Mouse (Mus musculus): Measurements from ENCODE around the gene Cbfa2t2.

DNA sequence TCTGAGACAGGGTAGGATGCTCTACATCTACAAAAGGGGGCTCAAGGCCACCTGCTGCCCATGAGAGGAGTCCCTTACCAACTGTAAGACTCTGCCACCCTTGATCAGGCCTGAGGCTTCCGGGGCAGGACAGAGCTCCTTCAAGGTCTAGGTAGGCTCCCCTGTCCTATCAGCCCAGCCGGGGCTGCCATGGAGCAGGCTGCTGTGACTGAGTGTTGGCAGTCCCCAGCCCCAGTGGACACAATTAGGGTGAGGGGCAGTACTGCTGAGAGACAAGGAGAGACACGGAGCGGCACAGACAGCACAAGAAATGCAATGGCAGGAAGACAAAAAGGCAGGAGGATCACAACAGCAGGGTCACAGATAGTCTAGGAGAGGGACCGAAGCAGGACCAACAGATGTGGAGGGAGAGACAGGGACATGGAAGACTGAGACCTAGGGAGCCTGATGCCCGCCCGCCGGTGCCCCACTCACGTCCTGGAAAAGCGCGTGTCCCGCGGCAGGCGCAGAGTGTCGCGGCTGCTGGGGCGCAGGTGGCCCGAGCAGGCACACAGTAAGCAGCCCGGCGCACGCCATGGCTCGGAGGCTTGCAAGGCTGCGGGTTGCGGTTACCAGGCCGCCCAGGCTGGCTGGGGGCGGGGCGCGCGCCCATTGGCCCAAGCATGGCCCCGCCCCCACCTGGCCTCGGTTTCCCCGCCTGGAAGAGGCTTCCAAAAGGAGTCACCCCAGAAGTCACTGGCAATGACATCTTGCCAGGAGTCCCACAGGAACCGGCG, 122.2 kb downstream of the Cbfa2t2 start, which contains the start of gene Necab3:
- TF ChIP-seq POLR2A (IDR thresholded peaks at IDR 0.05; ENCODE audit: control insufficient read depth, low read depth, low read length) (no peak), CTCF (IDR thresholded peaks at IDR 0.05; ENCODE audit: control insufficient read depth, insufficient read depth, insufficient replicate concordance, low read depth, low read length) (no peak)

Measured in testis, adult 2 months (tissue).